Mouse (Mus musculus) stomach, embryonic 14.5 days (tissue): ENCODE results near the gene Gpx3. TPM values are rescaled to one million over a fixed set of nuclear protein-coding genes. Genes with fewer than 3 reads are reported as not detected.

Source experiments
- ATAC-seq: fragments of 200-750 bp; cut with Nextera tagmentation; 2 replicates; pipeline ENCODE4 v1.8.0; 2017; ENCODE audit warnings: low read depth, moderate TSS enrichment; ENCODE audit not compliant: insufficient number of reproducible peaks, insufficient read depth, low FRiP score
- H3K27ac ChIP-seq: fragments of 300-500 bp; sonication (generic); 2 replicates; pipeline ENCODE4 v1.5.1; 2014; ENCODE audit warnings: mild to moderate bottlenecking, low read length, moderate library complexity, mixed read lengths
- H3K27me3 ChIP-seq: fragments of 300-500 bp; sonication (generic); 2 replicates; pipeline ENCODE4 v1.6.1; 2014; ENCODE audit warnings: low read length, control low read depth, mixed read lengths; ENCODE audit not compliant: control insufficient read depth, insufficient read depth
- H3K36me3 ChIP-seq: fragments of 300-500 bp; sonication (generic); 2 replicates; pipeline ENCODE4 v1.6.1; 2014; ENCODE audit warnings: mild to moderate bottlenecking, control low read depth, low read length, moderate library complexity, mixed read lengths; ENCODE audit not compliant: control insufficient read depth, insufficient read depth
- H3K4me1 ChIP-seq: fragments of 300-500 bp; sonication (generic); 2 replicates; pipeline ENCODE4 v1.6.1; 2014; ENCODE audit warnings: low read length, control low read depth, mixed read lengths; ENCODE audit not compliant: control insufficient read depth, insufficient read depth
- H3K4me2 ChIP-seq: fragments of 300-500 bp; sonication (generic); replicated peaks from 2 replicates; pipeline ENCODE4 v1.6.1; 2014; ENCODE audit warnings: low read depth, low read length, control low read depth
- H3K4me3 ChIP-seq: fragments of 300-500 bp; sonication (generic); 2 replicates; pipeline ENCODE4 v1.5.1; 2014; ENCODE audit warnings: low read depth, low read length, control low read depth
- H3K9ac ChIP-seq: fragments of 300-500 bp; sonication (generic); replicated peaks from 2 replicates; pipeline ENCODE4 v1.6.1; 2014; ENCODE audit warnings: low read depth, mild to moderate bottlenecking, control low read depth, low read length, moderate library complexity, mixed read lengths
- H3K9me3 ChIP-seq: fragments of 300-500 bp; sonication (generic); 2 replicates; pipeline ENCODE4 v1.6.1; 2016; ENCODE audit warnings: low read depth, low read length, control low read depth; ENCODE audit not compliant: control insufficient read depth
- WGBS: fragments of 180-500 bp; shearing (Covaris S2); extraction: QIAGEN DNeasy Blood & Tissue Kit; methylation state at CpG from one replicate; pipeline ENCODE4 v1.1.7; 2014; 5-methylcytosine and 5-hydroxymethylcytosine counted together
- polyA plus RNA-seq: library from polyadenylated mRNA; unstranded; fragments of >200 nt; fragmentation: Nextera tagmentation; extraction: Ambion mirVana; gene quantifications from 2 replicates; pipeline ENCODE4 v1.2.1, GENCODE M21; 2014

The Gpx3 gene
- polyA plus RNA-seq, 1 experiment from 2014 or later: 202 TPM

DNA sequence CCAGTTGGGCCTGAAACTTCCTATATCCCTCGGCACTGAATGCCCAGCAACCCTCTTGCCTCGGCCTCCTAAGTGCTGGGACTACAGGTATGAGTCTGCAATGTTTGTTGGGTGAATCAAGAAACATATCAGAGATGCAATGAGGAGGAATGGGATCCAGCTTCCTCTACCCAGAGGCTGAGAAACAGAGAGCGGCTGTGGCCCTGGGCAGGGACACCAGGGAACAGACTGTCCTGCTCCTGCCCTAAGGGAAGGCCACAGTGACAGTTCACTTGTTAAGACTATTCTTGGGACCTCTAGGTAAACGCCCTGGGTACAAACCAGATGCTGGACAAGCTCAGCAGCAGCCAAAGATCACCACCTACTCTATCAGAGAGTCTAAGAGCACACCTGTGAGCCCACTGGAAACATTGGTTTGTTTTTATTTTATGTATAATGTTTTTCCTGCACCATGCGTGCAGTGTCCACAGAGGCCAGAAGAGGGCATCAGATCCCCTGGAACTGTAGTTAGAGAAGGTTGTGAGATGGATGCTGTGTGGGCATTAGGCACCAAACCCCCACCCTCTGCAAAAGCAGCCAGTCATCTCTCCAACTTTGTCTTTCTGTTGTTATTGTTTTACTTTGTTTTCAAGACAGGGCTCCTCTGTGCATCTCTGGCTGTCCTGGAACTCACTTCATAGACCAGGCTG, 29.3 kb downstream of the Gpx3 start:
- no peaks in the 10 kb centered on the region for H3K9me3 ChIP-seq
- ATAC-seq: no peak
- no peak overlapping the region for H3K9ac ChIP-seq
- WGBS: 60% methylated on average over 5 of the region's 5 CpGs
- H3K4me3 ChIP-seq: no peak overlapping the region
- H3K27me3 ChIP-seq: no peaks in the 10 kb centered on the region
- H3K27ac ChIP-seq: no peak overlapping the region
- H3K4me1 ChIP-seq: peaks cover 8% of the 10 kb centered on the region
- H3K36me3 ChIP-seq: peaks cover 30% of the 10 kb centered on the region
- no peak overlapping the region for H3K4me2 ChIP-seq

- Histone ChIP-seq H3K27ac (no peak overlapping the region), H3K36me3 (peaks cover 28% of the 10 kb centered on the region), H3K27me3 (no peaks in the 10 kb centered on the region), H3K4me2 (no peak overlapping the region), H3K9ac (no peak overlapping the region), H3K4me1 (peaks cover 8% of the 10 kb centered on the region), H3K4me3 (no peak overlapping the region), H3K9me3 (no peaks in the 10 kb centered on the region)
- no peak for ATAC-seq
- WGBS: 92% methylated on average over 6 of the region's 6 CpGs
These were observed 30.3 kb downstream of the Gpx3 start for GRCm38 (mm10) chr11:54932540-54932939.

DNA sequence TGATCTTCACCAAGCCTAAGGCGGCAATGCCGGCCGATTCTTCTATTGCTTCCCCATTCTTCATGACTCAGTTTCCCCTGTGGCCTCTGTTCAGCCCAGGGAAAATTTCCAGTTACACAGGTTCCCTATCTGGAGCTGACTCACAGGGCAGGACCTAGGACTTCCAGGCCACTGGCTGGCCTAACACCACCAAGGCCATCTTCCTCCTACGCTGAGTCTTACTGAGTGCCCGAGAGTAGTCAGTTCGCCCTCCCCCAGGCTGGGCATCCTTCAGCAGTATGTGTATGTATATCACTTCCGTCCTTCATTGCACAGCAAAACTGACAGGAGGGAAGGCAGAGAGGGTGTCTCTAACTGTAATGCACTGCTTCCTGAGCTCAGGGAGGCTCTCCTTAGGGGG, 31.9 kb downstream of the Gpx3 start:
- ATAC-seq: no peak
- Histone ChIP-seq H3K27ac (no peak overlapping the region), H3K27me3 (no peaks in the 10 kb centered on the region), H3K36me3 (peaks cover 26% of the 10 kb centered on the region; the same call in 1 of the 2 replicates), H3K4me1 (peaks cover 8% of the 10 kb centered on the region), H3K9ac (no peak overlapping the region), H3K9me3 (no peaks in the 10 kb centered on the region), H3K4me2 (no peak overlapping the region), H3K4me3 (no peak overlapping the region)
- WGBS: 92% methylated on average over 7 of the region's 7 CpGs

GRCm38 (mm10) chr11:54936035-54936770, 34.0 kb downstream of the Gpx3 start:
- H3K4me3 ChIP-seq: no peak overlapping the region
- H3K27me3 ChIP-seq: no peaks in the 10 kb centered on the region
- no peaks in the 10 kb centered on the region for H3K9me3 ChIP-seq
- H3K4me2 ChIP-seq: no peak overlapping the region
- H3K27ac ChIP-seq: peak overlapping the region; percentile 36; the same call in 1 of the 2 replicates
- H3K36me3 ChIP-seq: peaks cover 18% of the 10 kb centered on the region; the same call in 1 of the 2 replicates
- peaks cover 8% of the 10 kb centered on the region for H3K4me1 ChIP-seq
- no peak for ATAC-seq
- WGBS: 37% methylated on average over 12 of the region's 12 CpGs
- no peak overlapping the region for H3K9ac ChIP-seq

DNA sequence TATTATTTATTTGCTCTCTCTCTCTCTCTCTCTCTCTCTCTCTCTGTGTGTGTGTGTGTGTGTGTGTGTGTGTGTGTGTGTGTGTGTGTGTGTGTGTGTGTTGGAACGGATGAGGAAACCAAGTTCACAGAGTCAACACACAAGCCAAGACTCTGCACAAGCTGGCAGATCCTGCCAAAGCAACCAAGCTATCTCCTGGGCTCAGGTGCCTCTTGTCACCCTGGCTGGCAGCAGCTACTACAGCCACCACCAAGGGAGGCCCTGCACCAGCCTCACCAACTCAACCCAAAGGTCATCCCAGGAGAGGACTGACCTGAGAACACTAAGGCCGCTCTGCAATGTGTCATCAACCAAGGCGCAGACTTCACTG, 34.5 kb downstream of the Gpx3 start:
- no peak overlapping the region for H3K9ac ChIP-seq
- 84% methylated on average over 3 of the region's 3 CpGs for WGBS
- no peak for ATAC-seq
- no peak overlapping the region for H3K4me2 ChIP-seq
- H3K36me3 ChIP-seq: peaks cover 18% of the 10 kb centered on the region; the same call in 1 of the 2 replicates
- H3K4me3 ChIP-seq: no peak overlapping the region
- H3K27me3 ChIP-seq: no peaks in the 10 kb centered on the region
- H3K4me1 ChIP-seq: peaks cover 8% of the 10 kb centered on the region
- H3K27ac ChIP-seq: no peak overlapping the region
- no peaks in the 10 kb centered on the region for H3K9me3 ChIP-seq

DNA sequence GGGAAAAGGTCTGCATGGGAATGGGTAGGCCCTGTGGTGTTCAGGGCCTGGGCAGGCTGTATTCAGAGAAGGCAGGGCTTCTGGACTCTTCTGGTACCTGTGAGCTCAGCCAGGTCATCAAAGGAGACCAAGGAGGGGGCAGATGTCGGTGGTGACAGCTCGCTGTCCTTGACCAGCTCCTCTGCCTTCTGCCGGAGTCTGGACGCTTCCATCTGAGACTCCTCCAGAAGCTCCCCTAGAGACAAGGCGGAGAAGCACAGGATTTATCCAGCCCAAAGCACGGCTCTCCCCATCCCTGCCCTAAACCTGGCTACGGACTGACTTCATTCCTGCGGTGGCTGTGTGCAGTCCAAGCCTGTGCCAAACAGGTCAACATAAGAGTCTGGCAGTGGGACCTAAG, 37.2 kb downstream of the Gpx3 start:
- no peak overlapping the region for H3K27ac ChIP-seq
- H3K4me1 ChIP-seq: peaks cover 12% of the 10 kb centered on the region
- H3K27me3 ChIP-seq: no peaks in the 10 kb centered on the region
- WGBS: 85% methylated on average over 8 of the region's 8 CpGs
- no peak overlapping the region for H3K9ac ChIP-seq
- peaks cover 14% of the 10 kb centered on the region; the same call in 1 of the 2 replicates for H3K36me3 ChIP-seq
- ATAC-seq: no peak
- H3K9me3 ChIP-seq: no peaks in the 10 kb centered on the region
- H3K4me3 ChIP-seq: no peak overlapping the region
- no peak overlapping the region for H3K4me2 ChIP-seq

DNA sequence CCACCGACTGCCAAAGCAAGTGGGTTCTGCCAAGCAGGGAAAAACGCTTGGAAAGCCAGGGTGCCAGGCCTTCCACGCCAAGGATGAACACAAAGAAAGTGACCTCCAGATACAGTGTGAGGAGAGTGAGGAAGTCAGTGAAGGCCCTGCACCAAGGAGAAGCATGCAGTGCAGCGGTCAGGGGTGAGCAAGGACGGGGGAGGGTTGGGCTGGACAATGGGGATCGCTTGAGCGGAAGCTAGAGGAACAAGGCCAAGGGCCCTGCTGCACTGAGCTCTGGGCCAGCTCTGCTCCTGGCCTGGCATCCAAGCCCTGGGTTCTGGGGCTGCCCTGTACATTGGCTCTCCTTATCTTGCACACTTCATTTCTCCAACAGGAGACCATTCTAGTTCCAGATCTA, 37.8 kb downstream of the Gpx3 start:
- Histone ChIP-seq H3K27me3 (no peaks in the 10 kb centered on the region), H3K4me3 (no peak overlapping the region), H3K9me3 (no peaks in the 10 kb centered on the region), H3K27ac (no peak overlapping the region), H3K9ac (no peak overlapping the region), H3K4me2 (no peak overlapping the region), H3K36me3 (peaks cover 14% of the 10 kb centered on the region; the same call in 1 of the 2 replicates), H3K4me1 (peaks cover 12% of the 10 kb centered on the region)
- ATAC-seq: no peak
- WGBS: 80% methylated on average over 7 of the region's 7 CpGs

- Histone ChIP-seq H3K27ac (no peak overlapping the region), H3K4me2 (no peak overlapping the region), H3K36me3 (no peaks in the 10 kb centered on the region), H3K9me3 (no peaks in the 10 kb centered on the region), H3K4me3 (no peak overlapping the region), H3K27me3 (no peaks in the 10 kb centered on the region), H3K4me1 (0 out of 2 replicates have a peak, but pooled peaks cover 4% of the 10 kb centered on the region), H3K9ac (no peak overlapping the region)
- ATAC-seq: no peak
- WGBS: 79% methylated on average over 3 of the region's 3 CpGs
These were observed 42.4 kb downstream of the Gpx3 start for GRCm38 (mm10) chr11:54944702-54945101.
